Mouse (Mus musculus) embryonic fibroblast, embryonic 13.5 days (primary cell): ENCODE measurements at regions not wholly inside any gene's neighbourhood (a gene's known extent, or its start where the extent isn't known, plus 50 kb on each side); places are given as distances from the start of the nearest gene placed in this dataset.

Source experiments
- CTCF ChIP-seq: IDR thresholded peaks from 2 replicates; pipeline ENCODE4 v1.5.1; 2011; ENCODE audit warnings: mild to moderate bottlenecking, control low read depth, low read length, moderate library complexity, borderline replicate concordance; ENCODE audit not compliant: insufficient read depth
- POLR2A ChIP-seq: IDR thresholded peaks from 2 replicates; pipeline ENCODE4 v1.6.1; 2011; ENCODE audit warnings: low read depth, mild to moderate bottlenecking, control low read depth, low read length, moderate library complexity

- TF ChIP-seq POLR2A (no peak), CTCF (no peak)
These were observed 61.5 kb upstream of the Sp8 start for GRCm38 (mm10) chr12:118784643-118785042.
